Mouse (Mus musculus): ENCODE data around the gene Fam53b. TPM values are rescaled to one million over a fixed set of nuclear protein-coding genes. Genes with fewer than 3 reads are reported as not detected.

Fam53b gene
- total RNA-seq, 2 experiments from 2014 or later, result 42.3 to 54.8 TPM

GRCm38 (mm10) chr7:132681831-132682230 lies 131.9 kb downstream of the Fam53b start:
- H3K4me3 ChIP-seq, result no peak overlapping the region
- no peak for TF ChIP-seq CTCF (conservative IDR thresholded peaks at IDR 0.05)
- no peak overlapping the region for H3K27ac ChIP-seq
- no peak for DNase-seq (ENCODE audit: low spot score in 2 of 2)

- no peak overlapping the region for H3K27ac ChIP-seq
- no peak for DNase-seq (ENCODE audit: low spot score in 2 of 2)
- no peak for TF ChIP-seq CTCF (conservative IDR thresholded peaks at IDR 0.05)
These were observed 132.4 kb downstream of the Fam53b start for GRCm38 (mm10) chr7:132681296-132681695.

GRCm38 (mm10) chr7:132679549-132679948 lies 134.1 kb downstream of the Fam53b start:
- H3K27ac ChIP-seq, result peak overlapping the region; percentile 32; the same call in 1 of the 2 replicates
- no peak for DNase-seq (ENCODE audit: low spot score in 2 of 2)
- no peak for TF ChIP-seq CTCF (conservative IDR thresholded peaks at IDR 0.05)
- H3K4me3 ChIP-seq, result no peak overlapping the region

More at GRCm38 (mm10) chr7:132681296-132681695, 132.4 kb downstream of the Fam53b start:
- no peak overlapping the region for H3K4me3 ChIP-seq

GRCm38 (mm10) chr7:132679117-132679516 lies 134.6 kb downstream of the Fam53b start:
- Histone ChIP-seq H3K4me3 (no peak overlapping the region), H3K27ac (peak overlapping the region; percentile 85)
- peak in 1 of 2 experiments; percentile 39 for DNase-seq (ENCODE audit: low spot score in 2 of 2)
- no peak for TF ChIP-seq CTCF (conservative IDR thresholded peaks at IDR 0.05)

- DNase-seq (ENCODE audit: low spot score in 2 of 2), result no peak
These were observed 137.8 kb downstream of the Fam53b start for GRCm38 (mm10) chr7:132675922-132676321.

GRCm38 (mm10) chr7:132673931-132674755 lies 139.5 kb downstream of the Fam53b start:
- no peak overlapping the region for H3K4me3 ChIP-seq
- DNase-seq (ENCODE audit: low spot score in 2 of 2), result no peak
- peak overlapping the region; percentile 32; the same call in 1 of the 2 replicates for H3K27ac ChIP-seq
- peak; percentile 63 for TF ChIP-seq CTCF (conservative IDR thresholded peaks at IDR 0.05)

More at GRCm38 (mm10) chr7:132675922-132676321, 137.8 kb downstream of the Fam53b start:
- H3K4me3 ChIP-seq, result no peak overlapping the region
- no peak overlapping the region for H3K27ac ChIP-seq
- TF ChIP-seq CTCF (conservative IDR thresholded peaks at IDR 0.05), result no peak

- DNase-seq (ENCODE audit: low spot score in 2 of 2), result no peak
- Histone ChIP-seq H3K4me3 (no peak overlapping the region), H3K27ac (peak overlapping the region; percentile 57)
- 0 out of 2 replicates have a peak, but pooled peaks have one; percentile 12 for TF ChIP-seq CTCF (conservative IDR thresholded peaks at IDR 0.05)
These were observed 141.2 kb downstream of the Fam53b start for GRCm38 (mm10) chr7:132672481-132672959.

GRCm38 (mm10) chr7:132670863-132671165 lies 142.9 kb downstream of the Fam53b start:
- Histone ChIP-seq H3K27ac (peak overlapping the region; percentile 53; the same call in 1 of the 2 replicates), H3K4me3 (no peak overlapping the region)
- DNase-seq (ENCODE audit: low spot score in 2 of 2), result no peak
- TF ChIP-seq CTCF (conservative IDR thresholded peaks at IDR 0.05), result no peak

- TF ChIP-seq CTCF (conservative IDR thresholded peaks at IDR 0.05), result no peak
- H3K4me3 ChIP-seq, result no peak overlapping the region
- H3K27ac ChIP-seq, result peak overlapping the region; percentile 53; the same call in 1 of the 2 replicates
- no peak for DNase-seq (ENCODE audit: low spot score in 2 of 2)
These were observed 143.5 kb downstream of the Fam53b start for GRCm38 (mm10) chr7:132669999-132670862.

GRCm38 (mm10) chr7:132668604-132669003 lies 145.1 kb downstream of the Fam53b start:
- H3K27ac ChIP-seq, result no peak overlapping the region
- H3K4me3 ChIP-seq, result no peak overlapping the region
- DNase-seq (ENCODE audit: low spot score in 2 of 2), result no peak
- TF ChIP-seq CTCF (conservative IDR thresholded peaks at IDR 0.05), result no peak

- no peak for DNase-seq (ENCODE audit: low spot score in 2 of 2)
- Histone ChIP-seq H3K27ac (no peak overlapping the region), H3K4me3 (no peak overlapping the region)
- no peak for TF ChIP-seq CTCF (conservative IDR thresholded peaks at IDR 0.05)
These were observed 147.2 kb downstream of the Fam53b start for GRCm38 (mm10) chr7:132666516-132666915.

- no peak for TF ChIP-seq CTCF (conservative IDR thresholded peaks at IDR 0.05)
- H3K27ac ChIP-seq, result no peak overlapping the region
- H3K4me3 ChIP-seq, result no peak overlapping the region
- DNase-seq (ENCODE audit: low spot score in 2 of 2), result no peak
These were observed 147.9 kb downstream of the Fam53b start for GRCm38 (mm10) chr7:132665664-132666382.
